Mouse (Mus musculus) G1E-ER4 (cell line): ENCODE results near the gene Prss8. TPM values are rescaled to one million over a fixed set of nuclear protein-coding genes. Genes with fewer than 3 reads are reported as not detected.

Experiments
- GATA1 ChIP-seq: IDR thresholded peaks from one replicate; pipeline ENCODE4 v1.8.0; 2012; ENCODE audit warnings: low read length, inconsistent platforms
- polyA plus RNA-seq: library from polyadenylated mRNA; stranded (reverse); fragments of >175 nt; gene quantifications from 2 replicates; pipeline ENCODE4 v1.2.3, GENCODE M21; 2012

The Prss8 gene
- polyA plus RNA-seq, 1 experiment, result not detected

DNA sequence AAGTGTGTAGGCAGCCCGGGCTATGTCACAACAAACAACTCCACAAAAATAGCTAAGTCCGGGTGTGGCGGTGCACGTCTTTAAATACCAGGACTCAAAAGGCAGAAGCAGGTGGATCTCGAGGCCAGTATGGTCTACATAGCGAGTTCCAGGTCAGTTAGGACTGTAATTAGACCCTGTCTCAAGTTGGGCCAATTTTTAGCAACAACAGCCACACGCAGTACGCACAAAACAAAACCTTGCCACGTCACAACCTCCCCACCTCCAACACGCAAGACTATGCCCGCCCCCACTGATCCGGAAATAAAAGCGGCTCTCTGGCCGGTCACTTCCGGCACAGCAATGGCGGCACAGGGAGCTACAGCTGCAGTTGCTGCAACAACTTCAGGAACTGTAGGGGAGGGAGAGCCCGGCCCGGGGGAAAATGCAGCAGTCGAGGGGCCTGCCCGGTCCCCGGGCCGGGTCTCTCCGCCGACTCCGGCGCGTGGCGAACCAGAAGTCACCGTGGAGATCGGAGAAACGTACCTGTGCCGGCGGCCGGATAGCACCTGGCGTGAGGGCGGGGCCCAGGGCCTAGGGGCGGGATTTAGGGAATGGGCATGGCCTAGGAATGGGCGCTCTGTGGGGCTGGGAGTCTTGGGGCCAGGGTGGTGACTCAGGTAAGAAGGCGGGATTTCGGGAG, 17.6 kb downstream of the Prss8 start, which contains the start of gene Kat8:
Gene Kat8 (plus strand): TSS at position 327 of the 682 bp plus-strand sequence.
- TF ChIP-seq GATA1, result no peak

- no peak for TF ChIP-seq GATA1
Measured at GRCm38 (mm10) chr7:127908656-127909055, 21.2 kb downstream of the Prss8 start.

DNA sequence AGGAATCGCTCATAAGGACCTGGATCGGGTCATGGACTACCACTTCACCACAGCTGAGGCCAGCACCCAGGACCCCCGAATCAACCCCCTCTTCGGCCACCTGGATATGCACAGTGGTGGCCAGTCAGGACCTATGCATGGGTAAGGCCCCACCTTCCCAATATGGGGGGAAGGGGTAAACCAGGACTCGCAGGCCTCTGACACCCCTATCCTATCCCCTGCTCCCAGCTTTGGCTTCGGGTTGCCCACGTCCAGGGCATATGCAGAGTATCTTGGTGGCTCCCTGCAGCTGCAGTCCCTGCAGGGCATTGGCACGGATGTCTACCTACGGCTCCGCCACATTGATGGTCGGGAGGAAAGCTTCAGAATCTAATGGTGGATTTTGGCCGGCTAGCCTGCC, 22.0 kb downstream of the Prss8 start:
- TF ChIP-seq GATA1, result no peak

DNA sequence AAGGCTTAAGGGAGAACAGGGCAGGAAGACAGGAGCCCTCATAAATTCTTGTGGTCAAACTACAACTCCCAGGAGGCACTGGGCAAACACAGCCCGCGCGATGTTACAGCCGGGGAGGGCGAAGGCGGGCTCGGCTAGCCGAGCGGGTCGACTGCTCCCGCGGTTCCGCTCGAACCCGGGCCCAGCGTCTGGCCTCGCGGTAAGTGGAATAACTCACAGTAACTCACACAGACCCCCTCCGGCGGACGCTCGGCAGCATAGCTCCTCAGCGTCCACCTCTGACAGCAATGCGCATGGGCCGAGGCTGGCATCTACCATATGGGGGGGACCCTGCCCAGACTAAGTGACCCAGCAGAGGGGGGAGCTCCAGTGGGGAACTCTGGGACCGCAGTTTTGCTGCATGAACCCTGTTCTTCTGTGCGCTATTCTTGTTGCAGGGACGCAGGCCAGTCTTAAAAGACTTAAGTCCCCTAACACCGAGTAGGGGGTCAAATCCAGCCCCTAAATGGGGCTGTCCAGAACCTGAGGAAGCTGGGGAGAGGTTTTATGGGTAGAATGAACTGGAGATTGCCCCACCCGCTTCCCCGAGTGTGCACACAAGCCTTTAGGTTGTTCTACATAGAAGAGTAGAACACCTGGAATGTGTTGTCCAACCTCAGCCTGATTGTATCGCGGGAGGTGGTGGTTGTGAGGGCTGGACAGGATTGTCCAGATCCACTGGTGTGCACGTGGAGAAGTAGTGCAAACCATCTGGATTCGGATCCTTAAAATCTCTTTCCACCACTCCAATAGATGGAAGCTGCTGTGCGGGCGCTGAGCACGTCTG, 25.7 kb downstream of the Prss8 start, which contains the start of gene Bckdk:
Gene Bckdk (plus strand): TSS at position 112 of the 826 bp plus-strand sequence.
- no peak for TF ChIP-seq GATA1

DNA sequence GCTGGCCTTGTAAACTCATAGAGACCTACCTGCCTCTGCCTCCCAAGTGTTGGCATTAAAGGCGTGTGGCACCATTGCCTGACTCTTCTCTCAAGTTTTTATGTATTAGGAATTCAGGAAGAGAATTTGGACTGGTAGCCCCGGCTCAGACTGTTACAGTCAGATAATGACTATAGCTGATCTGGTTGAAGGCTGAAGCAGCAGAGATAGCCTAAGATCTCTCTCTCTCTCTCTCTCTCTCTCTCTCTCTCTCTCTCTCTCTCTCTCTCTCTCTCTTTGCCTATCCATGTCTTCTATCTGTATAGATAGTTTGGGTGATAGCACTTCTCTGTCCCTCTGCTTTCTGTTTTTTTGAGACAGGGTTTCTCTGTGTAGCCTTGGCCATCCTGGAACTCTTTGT, 28.1 kb downstream of the Prss8 start:
- no peak for TF ChIP-seq GATA1

GRCm38 (mm10) chr7:127899997-127900396, 29.9 kb downstream of the Prss8 start:
- TF ChIP-seq GATA1, result no peak

DNA sequence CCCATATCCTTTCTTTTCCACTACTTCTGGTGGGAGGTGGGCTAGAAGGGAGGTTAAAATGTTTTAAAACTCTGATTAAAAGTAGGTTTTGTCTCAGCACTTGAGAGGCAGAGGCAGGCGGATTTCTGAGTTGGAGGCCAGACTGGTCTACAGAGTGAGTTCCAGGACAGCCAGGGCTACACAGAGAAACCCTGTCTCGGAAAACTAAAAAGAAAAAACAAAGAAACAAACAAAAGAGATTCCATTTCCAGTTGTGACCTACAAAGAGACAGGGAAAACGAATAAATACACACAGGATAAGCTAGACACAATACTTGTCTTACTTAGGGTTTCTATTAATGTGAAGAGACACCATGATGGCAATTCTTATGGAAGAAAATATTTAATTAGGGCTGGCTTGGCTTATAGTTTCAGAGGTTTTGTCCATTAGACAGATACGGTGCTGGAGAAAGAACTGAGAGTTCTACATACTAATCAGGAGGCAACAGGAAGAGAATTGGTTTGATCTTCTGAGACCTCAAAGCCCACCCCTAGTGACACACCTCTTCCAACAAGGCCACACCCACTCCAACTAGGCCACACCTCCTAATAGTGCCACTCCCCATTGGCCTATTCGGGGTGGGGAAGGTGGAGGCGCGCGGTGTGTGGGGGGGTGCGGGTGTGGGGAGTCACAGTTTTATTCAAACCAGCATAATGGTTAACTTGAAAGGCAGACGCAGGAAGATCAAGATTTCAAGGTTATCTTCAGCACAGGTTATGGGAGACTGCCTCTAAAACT, 31.5 kb downstream of the Prss8 start:
- TF ChIP-seq GATA1, result no peak

GRCm38 (mm10) chr7:127897542-127897941, 32.4 kb downstream of the Prss8 start:
- TF ChIP-seq GATA1, result no peak

DNA sequence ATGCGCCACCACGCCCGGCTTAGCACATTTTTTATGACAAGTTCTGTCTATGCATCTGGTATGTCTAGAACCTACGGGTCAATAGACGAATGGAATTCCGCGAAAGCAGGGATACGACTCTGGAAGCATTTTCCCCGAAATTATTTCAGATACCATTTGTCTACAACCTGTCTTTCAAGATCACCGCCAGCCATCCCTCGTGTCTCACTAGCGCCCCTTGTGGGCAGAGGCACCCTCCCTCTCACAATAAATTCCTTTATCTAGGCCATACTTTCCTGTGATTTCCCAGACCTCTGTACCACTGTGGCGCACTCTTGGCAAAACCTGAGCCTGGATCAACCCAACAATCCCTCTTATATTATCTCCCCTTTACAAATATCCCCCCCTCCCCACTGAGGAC, 33.5 kb downstream of the Prss8 start:
- TF ChIP-seq GATA1, result no peak

DNA sequence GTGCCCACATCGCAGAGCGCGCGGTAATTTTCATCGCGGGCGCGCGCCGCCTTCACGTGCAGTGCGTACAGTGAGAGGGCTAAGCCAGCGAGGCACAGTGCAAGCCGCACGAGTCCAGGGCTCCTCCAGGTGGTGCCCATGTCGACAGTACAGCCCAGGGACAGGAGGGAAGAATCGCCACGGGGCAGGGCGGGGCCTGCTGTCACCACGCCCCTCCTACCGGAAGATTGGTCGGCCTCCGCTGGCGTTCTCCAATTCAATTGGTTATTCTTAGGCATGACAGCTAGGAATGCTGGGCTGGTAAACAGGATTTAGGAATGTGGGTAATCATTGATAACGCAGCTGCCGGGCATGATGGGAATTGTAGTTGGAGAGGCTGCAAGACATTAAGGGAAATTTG, 34.5 kb downstream of the Prss8 start, which contains the start of the genes Gm21974 and Vkorc1:
Gene Gm21974 (minus strand): TSS at position 13 of the 400 bp plus-strand sequence.
Gene Vkorc1 (minus strand): TSS at position 176 of the 400 bp plus-strand sequence.
- TF ChIP-seq GATA1, result no peak

DNA sequence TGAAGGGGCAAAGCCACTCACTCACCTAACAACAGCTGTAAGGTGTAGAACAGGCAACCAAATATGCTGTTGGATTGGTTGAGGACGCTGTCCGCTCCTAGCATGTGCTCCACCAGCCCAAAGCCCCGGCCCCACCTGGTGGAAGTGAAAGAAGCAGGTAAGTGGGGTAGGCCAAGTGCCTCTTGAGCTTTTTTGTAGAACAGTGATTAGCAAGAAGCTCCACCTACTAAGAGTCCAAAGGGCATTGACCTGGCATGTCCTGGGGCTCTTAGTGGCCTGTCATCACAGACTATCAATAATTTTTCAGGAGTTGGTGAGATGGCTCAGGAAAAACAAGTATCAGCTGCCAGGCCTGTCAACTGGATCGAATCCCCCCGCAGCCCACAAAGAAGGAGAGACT, 35.4 kb downstream of the Prss8 start:
- TF ChIP-seq GATA1, result no peak

DNA sequence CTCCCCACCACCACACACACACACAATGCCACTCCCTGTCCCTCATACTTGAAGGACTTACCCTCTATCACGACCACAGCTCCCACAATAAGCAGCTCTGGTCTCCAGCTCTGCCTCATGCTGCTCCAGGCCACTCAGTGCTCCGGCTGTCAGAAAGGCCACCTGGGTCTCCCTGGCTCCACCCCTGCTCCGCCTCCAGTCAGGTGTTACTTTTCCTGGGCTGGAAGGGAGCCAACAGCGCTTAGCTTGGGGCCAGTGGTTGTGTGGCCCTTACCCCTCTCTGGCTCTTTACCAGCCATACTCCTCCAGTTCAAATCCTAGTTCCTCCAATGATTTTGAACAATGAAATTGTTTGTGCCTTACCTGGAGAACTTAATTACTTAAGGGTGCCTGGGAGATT, 39.1 kb downstream of the Prss8 start, which contains the start of gene Prss53:
Gene Prss53 (minus strand): TSS at position 173 of the 400 bp plus-strand sequence.
- TF ChIP-seq GATA1, result no peak

DNA sequence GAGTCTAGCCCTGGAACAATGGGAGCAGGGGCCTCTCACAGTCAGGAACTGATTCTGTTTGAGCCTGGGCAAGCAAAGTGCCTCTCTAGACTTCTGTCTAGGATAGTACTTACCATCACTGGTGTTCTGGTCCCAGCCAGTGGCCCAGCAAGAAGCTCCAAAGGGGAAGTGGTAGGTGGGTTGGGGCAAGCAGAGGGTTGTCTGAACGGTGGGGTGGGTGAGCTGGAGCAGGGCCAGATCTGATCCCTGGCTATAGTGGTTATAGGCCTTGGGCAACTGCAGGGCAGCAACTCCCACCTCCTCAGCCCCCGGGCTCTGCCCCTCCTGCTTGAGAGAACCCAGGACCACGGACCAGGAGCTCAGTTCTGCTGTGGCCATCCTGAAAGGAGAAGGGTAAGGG, 41.1 kb downstream of the Prss8 start:
- no peak for TF ChIP-seq GATA1

GRCm38 (mm10) chr7:127887781-127888180, 42.1 kb downstream of the Prss8 start:
- no peak for TF ChIP-seq GATA1

DNA sequence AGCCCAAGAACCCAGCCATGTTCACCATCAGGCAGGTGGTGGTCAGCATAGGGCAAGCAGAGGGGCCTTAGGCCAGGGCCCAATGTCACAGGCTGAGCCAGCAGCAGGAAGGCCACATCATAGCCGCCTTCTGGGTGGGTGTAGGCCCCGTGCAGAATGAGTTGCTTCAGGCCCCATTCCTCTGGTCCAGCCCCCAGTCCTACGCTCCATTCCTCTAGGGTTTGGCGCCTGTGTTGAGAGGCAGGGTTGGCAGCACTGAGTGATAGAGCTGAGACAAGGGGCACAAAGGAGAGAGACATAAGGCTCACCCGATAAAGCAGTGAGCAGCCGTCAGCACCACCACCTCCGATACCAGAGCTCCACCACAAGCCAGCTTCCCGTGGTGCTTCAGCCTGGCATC, 42.7 kb downstream of the Prss8 start:
- TF ChIP-seq GATA1, result no peak

GRCm38 (mm10) chr7:127886551-127886950, 43.4 kb downstream of the Prss8 start:
- TF ChIP-seq GATA1, result no peak
